Mouse (Mus musculus): ENCODE results near the gene Rnf144b. TPM values are rescaled to one million over a fixed set of nuclear protein-coding genes. Genes with fewer than 3 reads are reported as not detected.

Gene Rnf144b
- polyA plus RNA-seq, 1 experiment from 2014 or later, result 0.73 TPM

DNA sequence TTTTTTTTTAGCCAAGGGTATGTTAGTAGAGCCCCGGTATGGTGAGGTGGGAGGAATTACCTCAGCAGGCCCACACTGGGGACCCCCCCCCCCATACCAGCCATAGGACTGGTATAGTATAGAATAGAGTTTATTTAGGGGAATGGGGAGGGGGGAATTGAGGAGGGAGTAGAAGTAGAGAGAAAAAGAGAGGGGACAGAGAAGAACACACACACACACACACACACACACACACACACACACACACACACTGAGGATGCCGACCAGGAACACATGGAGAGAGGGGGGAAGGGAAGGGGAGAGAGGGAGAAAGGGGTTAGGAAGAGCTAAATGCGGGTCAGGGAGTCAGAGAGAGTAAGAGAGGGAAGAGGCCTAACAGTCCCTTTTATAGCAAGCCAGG is 151.7 kb downstream of the Rnf144b start:
- Histone ChIP-seq H3K4me1 (replicated peaks; ENCODE audit: control insufficient read depth, insufficient read depth, low read length) (peaks cover 16% of the 10 kb centered on the region), H3K36me3 (ENCODE audit: control insufficient read depth, insufficient read depth, low read length) (no peaks in the 10 kb centered on the region), H3K4me2 (ENCODE audit: low read depth, low read length, severe bottlenecking) (no peak overlapping the region), H3K9me3 (ENCODE audit: control insufficient read depth, low read length) (no peaks in the 10 kb centered on the region), H3K9ac (ENCODE audit: low read length) (no peak overlapping the region), H3K4me3 (ENCODE audit: low read depth, low read length) (no peak overlapping the region), H3K27ac (ENCODE audit: low read depth, low read length) (no peak overlapping the region), H3K27me3 (ENCODE audit: control insufficient read depth, insufficient read depth, low read length) (no peaks in the 10 kb centered on the region)
- ATAC-seq (replicated peaks; ENCODE audit: low FRiP score), result 0 out of 2 replicates have a peak, but pooled peaks have one; percentile 22
- 5% methylated on average over 3 of the region's 3 CpGs for WGBS
- no peak for DNase-seq (ENCODE audit: low spot score)

DNA sequence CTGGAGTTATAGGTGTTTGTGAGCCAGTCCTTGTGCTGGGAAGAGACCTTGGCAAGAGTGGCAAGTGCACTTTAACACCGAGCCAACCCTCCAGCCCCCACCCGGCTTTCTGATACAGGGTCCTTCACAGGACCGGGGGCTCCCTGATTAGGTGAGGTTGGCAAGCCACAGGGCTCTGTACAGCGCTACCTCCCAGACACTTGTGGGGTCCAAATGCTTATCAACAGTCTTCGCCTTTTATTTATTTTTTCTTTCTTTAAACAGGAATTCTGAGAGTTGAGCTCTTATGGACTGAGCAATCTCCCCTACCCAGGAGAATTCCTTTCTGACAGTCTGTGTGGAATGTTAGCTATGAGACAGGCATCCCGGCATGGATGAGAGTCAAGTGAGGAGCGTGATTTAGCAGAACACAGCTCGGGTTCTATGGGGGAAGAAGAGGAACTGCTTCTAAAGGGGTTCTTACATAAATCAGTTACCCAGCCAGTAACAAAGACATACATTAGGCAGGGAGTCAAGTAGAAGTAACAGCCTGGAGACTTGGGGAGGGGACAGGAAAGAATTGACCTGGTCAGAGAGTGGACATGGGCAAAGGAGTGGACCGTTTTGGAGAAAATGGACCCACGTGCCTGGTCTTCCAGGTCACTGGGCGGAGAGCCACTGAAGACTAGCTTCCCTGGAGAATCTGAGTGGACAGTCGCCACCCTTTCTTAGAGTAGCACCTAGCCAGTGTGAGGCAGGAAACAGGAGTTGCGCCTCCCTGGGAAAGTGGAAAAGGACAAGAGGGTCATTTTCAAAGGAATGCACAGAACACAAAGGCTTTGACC is 154.8 kb downstream of the Rnf144b start:
- peak overlapping the region; percentile 46; the same call in 1 of the 2 replicates for H3K27ac ChIP-seq (ENCODE audit: low read depth, low read length)
- ATAC-seq (replicated peaks; ENCODE audit: low FRiP score) (peak; percentile 14; the same call in 1 of the 2 replicates), DNase-seq (ENCODE audit: low spot score) (no peak)
- WGBS, result 23% methylated on average over 13 of the region's 13 CpGs
- H3K4me1 ChIP-seq (replicated peaks; ENCODE audit: control insufficient read depth, insufficient read depth, low read length), result peaks cover 18% of the 10 kb centered on the region
- no peaks in the 10 kb centered on the region for H3K27me3 ChIP-seq (ENCODE audit: control insufficient read depth, insufficient read depth, low read length)
- no peaks in the 10 kb centered on the region for H3K9me3 ChIP-seq (ENCODE audit: control insufficient read depth, low read length)
- no peak overlapping the region for H3K9ac ChIP-seq (ENCODE audit: low read length)
- H3K4me2 ChIP-seq (ENCODE audit: low read depth, low read length, severe bottlenecking), result no peak overlapping the region; the same call in 1 of the 2 replicates
- H3K4me3 ChIP-seq (ENCODE audit: low read depth, low read length), result no peak overlapping the region
- H3K36me3 ChIP-seq (ENCODE audit: control insufficient read depth, insufficient read depth, low read length), result no peaks in the 10 kb centered on the region

DNA sequence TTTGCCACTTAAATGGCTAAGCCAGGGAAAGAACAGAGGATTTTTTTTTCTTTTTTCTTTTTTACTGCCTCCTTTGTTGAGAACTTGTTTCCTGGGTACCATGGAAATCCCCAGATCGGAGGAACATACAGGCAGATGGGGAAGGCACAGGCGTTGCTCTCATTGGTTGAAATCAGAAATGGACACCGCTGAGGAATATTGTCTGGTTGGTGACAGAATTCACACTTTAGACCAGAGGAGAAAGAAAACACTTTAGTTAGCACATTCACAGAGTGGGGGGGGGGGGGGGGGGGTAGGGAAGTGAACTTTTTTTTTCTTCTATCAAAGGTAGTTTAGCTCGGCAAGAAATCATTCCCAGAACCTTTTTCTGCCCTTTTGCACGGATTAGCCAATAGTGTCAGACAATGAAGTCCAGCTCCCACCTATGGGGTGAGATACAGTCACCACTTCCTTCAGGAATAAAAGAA is 155.4 kb downstream of the Rnf144b start:
- Histone ChIP-seq H3K9me3 (ENCODE audit: control insufficient read depth, low read length) (no peaks in the 10 kb centered on the region), H3K27ac (ENCODE audit: low read depth, low read length) (peak overlapping the region; percentile 64; the same call in 1 of the 2 replicates), H3K27me3 (ENCODE audit: control insufficient read depth, insufficient read depth, low read length) (no peaks in the 10 kb centered on the region), H3K4me3 (ENCODE audit: low read depth, low read length) (no peak overlapping the region), H3K4me2 (ENCODE audit: low read depth, low read length, severe bottlenecking) (no peak overlapping the region; the same call in 1 of the 2 replicates), H3K4me1 (replicated peaks; ENCODE audit: control insufficient read depth, insufficient read depth, low read length) (peaks cover 18% of the 10 kb centered on the region), H3K36me3 (ENCODE audit: control insufficient read depth, insufficient read depth, low read length) (no peaks in the 10 kb centered on the region), H3K9ac (ENCODE audit: low read length) (no peak overlapping the region)
- 5% methylated on average over 5 of the region's 5 CpGs for WGBS
- DNase-seq (ENCODE audit: low spot score) (no peak), ATAC-seq (replicated peaks; ENCODE audit: low FRiP score) (peak; percentile 57)

DNA sequence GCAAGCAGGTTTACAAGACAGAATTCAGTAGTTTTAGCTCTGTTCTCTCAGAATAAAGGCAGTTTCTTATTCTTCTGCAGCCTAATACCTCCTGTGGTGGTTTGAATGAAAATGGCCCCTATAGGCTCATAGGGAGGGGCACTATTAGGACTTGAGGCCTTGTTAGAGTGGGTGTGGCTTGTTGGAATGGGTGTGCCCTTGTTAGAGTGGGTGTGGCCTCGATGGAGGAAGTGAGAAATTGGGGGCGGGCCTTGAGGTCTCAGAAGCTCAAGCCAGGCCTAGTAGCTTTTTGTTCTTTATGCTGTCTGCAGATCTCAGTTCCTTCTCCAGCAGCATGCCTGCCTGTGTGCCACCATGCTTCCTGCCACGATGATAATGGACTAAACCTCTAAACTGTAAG is 159.8 kb downstream of the Rnf144b start:
- WGBS, result 80% methylated on average over 3 of the region's 3 CpGs
- H3K27ac ChIP-seq (ENCODE audit: low read depth, low read length), result no peak overlapping the region

DNA sequence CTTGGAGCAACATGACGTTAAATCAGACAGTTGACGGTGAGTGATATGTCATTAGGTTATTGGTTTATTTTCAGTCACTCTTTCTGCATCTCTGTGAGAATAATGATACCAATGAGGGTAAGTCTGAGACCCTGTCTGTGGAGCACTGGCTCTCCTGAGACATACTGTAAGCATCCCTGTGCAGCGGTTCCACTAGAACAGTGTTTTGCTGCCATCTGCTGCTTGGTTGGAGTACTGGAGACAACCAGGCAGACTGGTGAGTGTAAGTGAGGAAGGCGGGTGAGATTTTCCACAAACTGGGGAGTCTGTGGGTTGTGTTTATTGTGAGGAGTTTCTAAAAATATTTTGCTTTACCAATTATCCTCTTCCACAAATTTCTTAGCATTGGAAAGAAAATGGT is 166.0 kb downstream of the Rnf144b start:
- H3K27ac ChIP-seq (ENCODE audit: low read depth, low read length), result no peak overlapping the region
- WGBS, result 40% methylated on average over 4 of the region's 4 CpGs
- no peak overlapping the region for H3K4me3 ChIP-seq (ENCODE audit: low read depth, low read length)
- H3K27me3 ChIP-seq (ENCODE audit: control insufficient read depth, insufficient read depth, low read length), result no peaks in the 10 kb centered on the region
- no peak overlapping the region for H3K9ac ChIP-seq (ENCODE audit: low read length)
- DNase-seq (ENCODE audit: low spot score) (peak; percentile 85), ATAC-seq (replicated peaks; ENCODE audit: low FRiP score) (peak; percentile 71; the same call in 1 of the 2 replicates)
- no peak overlapping the region for H3K4me2 ChIP-seq (ENCODE audit: low read depth, low read length, severe bottlenecking)
- H3K9me3 ChIP-seq (ENCODE audit: control insufficient read depth, low read length), result no peaks in the 10 kb centered on the region
- H3K36me3 ChIP-seq (ENCODE audit: control insufficient read depth, insufficient read depth, low read length), result no peaks in the 10 kb centered on the region
- no peaks in the 10 kb centered on the region for H3K4me1 ChIP-seq (replicated peaks; ENCODE audit: control insufficient read depth, insufficient read depth, low read length)

More for the DNA sequence above, 159.8 kb downstream of the Rnf144b start:
- no peak for DNase-seq (ENCODE audit: low spot score)
- H3K9ac ChIP-seq (ENCODE audit: low read length), result no peak overlapping the region
- H3K4me1 ChIP-seq (replicated peaks; ENCODE audit: control insufficient read depth, insufficient read depth, low read length), result peaks cover 9% of the 10 kb centered on the region
- H3K27me3 ChIP-seq (ENCODE audit: control insufficient read depth, insufficient read depth, low read length), result no peaks in the 10 kb centered on the region
- H3K36me3 ChIP-seq (ENCODE audit: control insufficient read depth, insufficient read depth, low read length), result no peaks in the 10 kb centered on the region
- ATAC-seq (replicated peaks; ENCODE audit: low FRiP score), result no peak
- H3K4me2 ChIP-seq (ENCODE audit: low read depth, low read length, severe bottlenecking), result no peak overlapping the region
- H3K9me3 ChIP-seq (ENCODE audit: control insufficient read depth, low read length), result no peaks in the 10 kb centered on the region
- no peak overlapping the region for H3K4me3 ChIP-seq (ENCODE audit: low read depth, low read length)

DNA sequence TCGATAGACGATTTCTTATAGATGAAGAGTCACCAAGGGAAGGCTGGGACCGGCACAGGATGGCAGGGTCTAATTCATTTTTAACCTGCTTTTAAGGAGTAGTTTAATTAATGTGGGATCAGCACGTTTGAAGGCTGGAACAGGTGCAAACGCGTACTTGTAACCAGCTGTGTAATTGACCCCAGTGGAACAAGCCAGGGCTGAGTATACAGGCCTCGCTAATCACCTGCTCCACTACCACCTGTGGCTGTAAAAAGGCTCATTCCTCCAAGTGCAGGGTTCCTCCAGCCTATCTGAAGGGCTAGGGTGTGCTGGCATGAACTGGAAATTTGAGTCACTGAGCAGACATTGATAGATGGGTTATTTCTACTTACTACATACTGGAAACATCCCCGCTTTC is 174.0 kb downstream of the Rnf144b start:
- no peaks in the 10 kb centered on the region for H3K36me3 ChIP-seq (ENCODE audit: control insufficient read depth, insufficient read depth, low read length)
- ATAC-seq (replicated peaks; ENCODE audit: low FRiP score), result no peak
- H3K9ac ChIP-seq (ENCODE audit: low read length), result no peak overlapping the region
- no peak for DNase-seq (ENCODE audit: low spot score)
- no peak overlapping the region for H3K27ac ChIP-seq (ENCODE audit: low read depth, low read length)
- no peak overlapping the region for H3K4me2 ChIP-seq (ENCODE audit: low read depth, low read length, severe bottlenecking)
- no peaks in the 10 kb centered on the region for H3K27me3 ChIP-seq (ENCODE audit: control insufficient read depth, insufficient read depth, low read length)
- H3K9me3 ChIP-seq (ENCODE audit: control insufficient read depth, low read length), result no peaks in the 10 kb centered on the region
- 77% methylated on average over 8 of the region's 8 CpGs for WGBS
- H3K4me1 ChIP-seq (replicated peaks; ENCODE audit: control insufficient read depth, insufficient read depth, low read length), result no peaks in the 10 kb centered on the region; the same call in 1 of the 2 replicates
- H3K4me3 ChIP-seq (ENCODE audit: low read depth, low read length), result no peak overlapping the region

Other genes with a start within 250 kb of the Rnf144b start
- gene Kif13a, start 192.8 kb upstream of the Rnf144b start, polyA plus RNA-seq (2014; fragmentation: Nextera tagmentation; extraction: Ambion mirVana), result 21.6 and 23.1 TPM in 2 replicates
- gene Nhlrc1, start 107.8 kb upstream of the Rnf144b start, polyA plus RNA-seq (2014; fragmentation: Nextera tagmentation; extraction: Ambion mirVana), result 5.3 and 6.9 TPM in 2 replicates
- 20.4 and 21.1 TPM in 2 replicates for gene Kdm1b, start 79.2 kb upstream of the Rnf144b start, polyA plus RNA-seq (2014; fragmentation: Nextera tagmentation; extraction: Ambion mirVana)
- 31.7 and 34.2 TPM in 2 replicates for gene Tpmt, start 77.9 kb upstream of the Rnf144b start, polyA plus RNA-seq (2014; fragmentation: Nextera tagmentation; extraction: Ambion mirVana)
- gene Dek, start 16.5 kb upstream of the Rnf144b start, polyA plus RNA-seq (2014; fragmentation: Nextera tagmentation; extraction: Ambion mirVana), result 434 and 453 TPM in 2 replicates

All from forebrain, embryonic 11.5 days (tissue).